Mouse (Mus musculus) layer of hippocampus, postnatal 25 days (tissue): Measurements from ENCODE around the gene Gcnt1. TPM values are rescaled to one million over a fixed set of nuclear protein-coding genes. Genes with fewer than 3 reads are reported as not detected.
A peak's percentile ranks its signal among the peaks of the same experiment; 100 is the strongest.

Source experiments
- DNase-seq, 2 experiments: peaks; one replicate each; pipeline ENCODE4 v3.0.0; 2022; ENCODE audit warnings: mixed read lengths in 2 of 2, low spot score in 1 of 2; ENCODE audit errors: extremely low spot score in 1 of 2
- total RNA-seq, 2 experiments: library from RNA; stranded (reverse); gene quantifications; 2 replicates each; pipeline ENCODE4 v1.2.3; 2021

Gcnt1 gene
- total RNA-seq, result 1 to 10 TPM; 3.3 to 3.7 TPM

GRCm38 (mm10) chr19:17372701-17373100 lies at the start of gene Gcnt1:
TSS of gene Gcnt1 (minus strand) at chr19:17372844.
- no peak for DNase-seq

- no peak for DNase-seq
Observed at GRCm38 (mm10) chr19:17417855-17418254, 45.2 kb upstream of the Gcnt1 start.

DNA sequence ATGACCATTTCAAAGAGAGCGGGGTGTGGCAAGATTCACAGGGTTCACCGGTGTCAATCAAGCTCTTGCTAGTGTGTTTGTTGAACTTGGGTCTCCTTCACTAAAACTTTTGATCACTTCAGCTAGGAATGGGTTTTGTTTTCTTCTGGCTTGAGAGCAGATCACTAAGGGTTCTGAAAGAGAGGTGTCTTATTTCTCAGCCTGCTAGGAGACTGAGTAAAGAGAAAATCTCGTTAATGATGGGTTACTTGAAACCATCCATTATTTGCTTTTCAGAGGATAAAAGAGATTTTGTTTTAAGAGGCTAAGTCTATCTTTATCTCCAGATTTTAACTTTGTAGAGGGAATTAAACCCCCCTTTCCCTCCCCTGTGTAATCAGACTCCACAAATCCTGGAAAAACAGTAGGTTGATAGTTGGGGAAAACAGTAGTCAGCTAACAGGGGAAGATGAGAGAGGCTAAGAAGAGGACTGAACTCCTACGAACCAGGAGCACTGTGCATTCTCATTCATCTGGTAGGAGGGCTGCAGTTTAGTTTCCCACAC lies 40.3 kb upstream of the Gcnt1 start:
- no peak for DNase-seq

GRCm38 (mm10) chr19:17410465-17411065 lies 37.9 kb upstream of the Gcnt1 start:
- DNase-seq, result no peak

DNA sequence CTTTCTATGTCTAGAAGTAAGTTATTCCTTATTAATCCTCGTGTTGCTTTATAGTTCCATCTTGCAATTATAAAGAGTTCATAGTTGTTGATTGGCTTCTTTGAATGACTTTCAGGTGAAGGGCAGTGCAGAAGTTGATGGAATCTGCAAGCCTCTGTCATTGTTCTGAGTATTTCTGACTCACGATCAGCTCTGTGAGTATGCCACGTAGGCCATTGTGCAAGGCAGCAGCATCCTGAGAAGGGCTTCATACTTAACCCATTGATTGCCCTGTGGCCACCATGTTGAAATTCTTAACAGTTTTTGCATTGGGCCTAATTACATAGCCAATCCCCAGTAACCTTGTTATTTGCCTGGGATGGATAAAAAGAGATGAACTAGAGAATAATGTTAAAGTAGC lies 36.7 kb upstream of the Gcnt1 start:
- no peak for DNase-seq

DNA sequence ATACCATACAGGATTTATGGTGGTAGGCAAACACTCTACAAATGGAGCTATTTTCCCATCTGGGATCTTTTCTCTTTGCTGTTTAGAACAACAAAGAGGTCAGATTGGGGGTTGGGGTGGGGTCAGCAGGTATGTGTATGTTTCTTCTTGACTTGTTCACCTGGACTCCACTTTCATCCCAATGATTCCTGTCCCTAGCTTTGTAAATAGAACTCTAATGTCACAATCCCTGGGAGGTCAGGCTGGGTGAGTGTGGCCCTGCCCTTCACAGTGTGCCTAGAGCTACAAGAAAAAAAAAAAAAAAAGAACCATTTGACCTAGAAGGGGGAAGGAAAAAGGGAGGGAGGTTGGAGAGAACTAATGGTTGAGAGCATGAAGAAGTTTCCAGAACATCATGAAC lies 35.9 kb upstream of the Gcnt1 start:
- no peak for DNase-seq

GRCm38 (mm10) chr19:17406823-17407222 lies 34.2 kb upstream of the Gcnt1 start:
- DNase-seq, result no peak

GRCm38 (mm10) chr19:17403175-17403574 lies 30.5 kb upstream of the Gcnt1 start:
- no peak for DNase-seq

- no peak for DNase-seq
Observed at GRCm38 (mm10) chr19:17400571-17400970, 27.9 kb upstream of the Gcnt1 start.

DNA sequence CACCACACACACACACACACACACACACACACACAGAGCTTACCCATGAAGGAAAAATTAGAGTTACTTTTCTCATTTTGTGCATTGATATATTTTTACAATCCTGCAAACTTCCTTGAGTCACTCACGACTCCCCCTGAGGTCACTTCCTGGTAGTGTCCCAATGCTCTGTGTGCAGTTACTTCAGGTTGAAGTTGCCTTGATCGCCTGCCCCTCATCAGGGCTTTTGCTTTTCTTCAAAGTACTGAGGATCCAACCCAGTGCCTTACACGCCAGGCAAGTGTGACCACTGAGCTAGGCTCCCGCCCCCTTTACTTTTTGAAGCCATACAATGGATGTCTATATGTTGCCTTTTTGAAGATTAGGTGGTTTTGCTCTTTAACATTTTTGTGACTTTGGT lies 27.3 kb upstream of the Gcnt1 start:
- no peak for DNase-seq

DNA sequence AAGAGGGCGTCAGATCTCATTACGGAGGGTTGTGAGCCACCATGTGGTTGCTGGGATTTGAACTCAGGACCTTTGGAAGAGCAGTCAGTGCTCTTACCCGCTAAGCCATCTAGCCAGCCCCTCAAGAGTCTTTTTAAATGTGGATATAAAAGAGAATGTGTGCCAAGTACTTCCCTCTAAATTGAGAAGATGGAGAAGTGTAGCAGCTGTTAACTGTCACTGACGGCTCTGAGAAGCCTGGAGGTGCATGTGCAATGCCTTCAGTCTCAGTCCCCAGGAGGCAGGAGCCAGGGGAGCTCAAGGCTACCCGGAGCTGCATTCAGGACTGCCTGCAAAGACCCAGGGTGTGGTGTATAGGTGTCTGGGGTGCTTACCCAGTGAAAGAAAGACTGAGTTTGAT lies 25.3 kb upstream of the Gcnt1 start:
- no peak for DNase-seq

GRCm38 (mm10) chr19:17396802-17397201 lies 24.2 kb upstream of the Gcnt1 start:
- no peak for DNase-seq

- DNase-seq, result peak; percentile 82 to 86
Observed at GRCm38 (mm10) chr19:17393841-17394591, 21.4 kb upstream of the Gcnt1 start, which contains the start of gene Rfk. TSS of gene Rfk (plus strand) at chr19:17394043.

GRCm38 (mm10) chr19:17392866-17393265 lies 20.2 kb upstream of the Gcnt1 start:
- DNase-seq, result no peak

DNA sequence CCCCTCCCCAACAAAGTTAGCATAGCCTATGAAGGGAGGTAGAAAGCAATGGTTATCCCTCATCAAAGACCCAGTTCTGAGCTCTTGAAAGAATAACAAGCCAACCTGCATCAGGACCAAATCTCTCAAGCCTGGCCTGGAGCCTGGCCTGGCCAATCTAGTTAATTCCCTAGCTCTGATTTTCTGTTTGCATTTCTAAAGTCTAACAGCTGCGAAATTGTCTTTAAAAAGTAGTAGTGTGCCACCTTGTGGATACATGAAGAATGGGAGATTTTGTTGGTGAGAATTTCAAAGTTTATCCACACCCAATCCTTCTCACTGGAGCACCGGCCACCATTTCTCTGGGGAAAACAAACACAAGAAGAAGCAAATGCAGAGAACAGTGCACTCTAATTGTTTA lies 15.8 kb upstream of the Gcnt1 start:
- DNase-seq, result no peak

DNA sequence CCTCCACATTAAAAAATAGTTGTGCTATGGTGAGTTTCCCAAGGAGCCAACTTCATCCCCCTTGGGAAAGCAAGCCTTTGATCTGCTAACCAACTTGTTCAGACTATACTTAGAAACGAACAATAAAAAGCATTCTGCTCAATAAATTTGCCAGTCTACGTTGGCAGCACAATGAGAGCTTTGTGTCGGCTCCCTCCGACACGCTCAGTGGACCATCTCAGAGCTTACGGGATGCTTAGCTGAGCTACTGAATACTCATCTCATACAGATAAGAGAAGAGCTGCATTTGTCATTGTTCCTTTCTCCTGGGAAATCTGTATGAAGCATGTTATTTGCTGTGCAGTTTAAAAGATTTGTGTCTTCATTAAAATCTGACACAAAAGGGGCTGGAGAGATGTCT lies 13.8 kb upstream of the Gcnt1 start:
- no peak for DNase-seq

- DNase-seq, result no peak
Observed at GRCm38 (mm10) chr19:17385426-17385825, 12.8 kb upstream of the Gcnt1 start.

DNA sequence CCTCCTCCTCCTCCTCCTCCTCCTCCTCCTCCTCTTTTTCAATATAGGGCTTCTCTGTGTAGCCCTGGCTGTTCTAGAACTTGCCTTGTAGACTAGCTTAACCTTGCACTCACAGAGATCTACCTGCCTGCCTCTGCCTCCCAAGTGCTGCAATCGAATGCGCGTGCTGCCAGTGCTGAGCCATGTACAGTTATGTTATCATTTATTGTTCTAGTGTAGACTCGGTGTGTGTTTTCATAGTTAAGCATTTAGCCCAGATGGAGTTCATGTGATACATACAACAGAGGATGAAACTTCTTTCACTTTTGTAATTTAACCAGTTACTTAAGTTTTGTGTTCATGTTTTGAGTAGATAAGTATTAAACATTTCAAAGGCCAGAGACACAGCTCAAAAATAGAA lies 12.4 kb upstream of the Gcnt1 start:
- no peak for DNase-seq

GRCm38 (mm10) chr19:17382807-17383397 lies 10.3 kb upstream of the Gcnt1 start:
- DNase-seq, result no peak

DNA sequence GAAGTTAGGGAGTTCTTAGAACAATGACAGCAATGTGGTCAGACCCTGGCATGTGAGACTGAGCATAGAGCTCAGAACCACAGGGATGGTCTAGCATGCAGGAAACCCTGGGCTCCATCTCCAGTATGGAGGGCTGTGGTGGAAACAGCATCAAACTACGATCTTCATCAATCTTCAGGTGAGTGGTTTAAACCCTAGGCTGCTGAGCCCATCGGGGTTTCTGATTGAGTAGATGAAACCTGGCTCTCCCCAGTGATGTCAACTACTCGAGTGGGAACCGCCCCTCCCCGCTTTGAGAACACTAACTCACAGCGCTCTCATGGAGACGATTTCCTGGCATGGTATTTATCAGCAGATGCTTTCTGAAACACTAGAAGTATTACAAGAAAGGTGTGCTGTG lies 7.9 kb upstream of the Gcnt1 start:
- no peak for DNase-seq

DNA sequence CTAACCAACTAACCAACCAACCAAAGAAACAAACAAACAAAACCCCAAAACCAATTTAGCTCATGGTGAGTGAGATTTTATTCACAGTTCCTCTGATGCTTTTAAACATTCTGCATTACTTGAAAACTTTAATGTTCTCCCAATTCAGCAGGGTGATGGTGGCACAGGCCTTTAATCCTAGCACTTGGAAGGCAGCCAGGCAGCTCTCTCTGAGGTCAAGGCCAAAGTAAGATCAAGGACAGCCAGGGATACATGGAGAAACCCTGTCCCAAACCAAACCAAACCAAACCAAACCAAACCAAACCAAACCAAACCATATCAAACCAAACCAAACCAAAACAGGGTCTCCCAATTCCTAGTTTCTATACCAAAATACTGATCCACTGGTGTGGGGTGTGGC lies 6.2 kb upstream of the Gcnt1 start:
- DNase-seq, result no peak

DNA sequence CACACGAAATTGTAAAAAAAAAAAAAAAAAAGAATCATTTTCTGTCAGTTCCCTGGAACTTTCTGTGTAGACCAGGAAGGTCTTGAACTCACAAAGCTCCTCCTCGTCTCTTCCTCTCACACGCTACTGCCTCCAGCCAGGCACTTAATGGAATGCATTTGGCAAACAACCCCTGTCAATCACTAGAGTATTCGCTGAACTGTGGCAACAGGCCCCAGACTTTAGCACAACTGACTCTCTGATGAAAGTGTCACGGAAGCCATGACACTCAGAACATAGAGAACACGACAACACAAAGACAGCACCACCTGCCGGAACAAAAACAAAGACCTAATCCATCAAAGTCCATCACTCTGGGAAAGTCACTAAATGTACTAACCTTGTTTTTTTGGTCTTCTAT lies 3.1 kb downstream of the Gcnt1 start:
- DNase-seq, result no peak
